Mouse (Mus musculus) testis, postnatal 14 days (tissue): ENCODE data around the gene C2cd4c.
A peak's percentile ranks its signal among the peaks of the same experiment; 100 is the strongest.

Source experiments
- DNase-seq: peaks from one replicate; pipeline ENCODE4 v3.0.0; 2021; ENCODE audit warnings: low spot score

The C2cd4c gene

DNA sequence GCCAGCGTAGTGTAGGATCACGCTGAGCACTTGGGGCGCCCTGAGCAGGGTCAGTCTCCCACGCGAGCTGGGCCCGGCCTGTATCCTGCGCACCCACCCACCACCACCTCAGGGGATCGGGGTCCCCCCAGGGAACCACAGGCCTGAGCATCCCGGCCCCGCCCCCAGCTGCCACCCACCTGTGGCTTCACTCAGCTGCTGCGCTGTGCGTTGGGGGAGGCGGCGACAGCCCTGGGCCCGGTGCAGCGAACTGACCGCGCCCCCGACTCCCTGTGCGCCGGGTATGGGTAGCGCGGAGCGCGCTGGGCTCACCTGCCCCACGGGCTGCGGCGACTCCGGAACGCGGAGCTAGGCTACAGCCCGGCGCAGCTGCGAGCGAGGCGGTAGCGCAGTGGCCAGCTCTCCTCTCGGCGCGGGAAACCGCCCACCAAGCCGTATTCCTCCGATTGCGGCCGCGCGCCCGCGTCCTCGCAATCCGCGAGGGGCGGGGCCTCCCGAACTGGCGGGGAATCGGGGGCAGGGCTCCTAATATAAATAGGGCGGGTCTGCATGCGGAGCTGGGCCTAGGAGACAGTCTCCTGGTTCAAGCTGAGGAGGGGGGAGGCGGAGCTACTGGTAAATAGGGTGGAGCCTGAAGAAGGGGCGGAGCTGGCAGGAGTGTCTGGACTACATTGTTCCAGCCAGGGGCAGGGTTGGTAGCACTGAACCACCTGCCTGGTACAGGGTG is at the start of gene C2cd4c:
TSS of gene C2cd4c (minus strand) at position 448 of the 727 bp plus-strand sequence.
- peak; percentile 82 for DNase-seq

DNA sequence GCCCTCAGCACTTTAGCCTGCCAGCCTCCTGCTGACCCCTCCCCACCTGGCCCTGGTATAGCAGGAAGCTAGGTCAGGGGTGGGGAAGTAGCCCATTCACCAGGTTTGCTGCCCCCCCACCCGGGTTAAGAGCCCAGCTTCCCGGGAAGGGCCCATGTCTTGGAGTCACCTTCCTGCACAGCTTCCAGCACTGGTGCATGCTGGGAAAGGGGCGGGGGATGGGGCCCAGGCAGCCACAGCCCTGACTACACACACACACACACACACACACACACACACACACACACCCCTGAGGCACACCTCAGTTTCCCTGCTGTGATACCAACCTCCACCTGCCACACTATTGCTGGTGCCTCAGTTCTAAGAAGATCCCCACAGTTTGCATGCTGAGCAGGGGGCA is 48.0 kb upstream of the C2cd4c start:
- DNase-seq, result no peak

DNA sequence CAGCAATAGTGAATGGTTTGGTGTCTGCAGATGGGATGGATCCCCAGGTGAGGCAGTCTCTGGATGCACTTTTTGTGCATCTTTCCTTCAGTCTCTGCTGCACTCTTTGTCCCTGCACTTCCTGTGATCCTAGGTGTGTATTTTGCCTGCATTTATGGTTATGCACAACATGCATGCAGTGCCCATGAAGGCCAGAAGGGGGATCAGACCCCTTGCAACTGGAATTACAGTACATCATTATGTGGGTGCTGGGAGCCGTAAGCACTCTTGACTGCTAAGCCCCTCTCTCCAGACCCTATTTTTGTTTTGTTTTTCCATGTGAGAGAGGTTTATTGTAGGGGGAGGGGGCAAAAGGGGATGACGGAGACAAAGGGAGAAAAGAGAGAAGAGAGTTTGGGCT is 46.5 kb upstream of the C2cd4c start:
- DNase-seq, result no peak

DNA sequence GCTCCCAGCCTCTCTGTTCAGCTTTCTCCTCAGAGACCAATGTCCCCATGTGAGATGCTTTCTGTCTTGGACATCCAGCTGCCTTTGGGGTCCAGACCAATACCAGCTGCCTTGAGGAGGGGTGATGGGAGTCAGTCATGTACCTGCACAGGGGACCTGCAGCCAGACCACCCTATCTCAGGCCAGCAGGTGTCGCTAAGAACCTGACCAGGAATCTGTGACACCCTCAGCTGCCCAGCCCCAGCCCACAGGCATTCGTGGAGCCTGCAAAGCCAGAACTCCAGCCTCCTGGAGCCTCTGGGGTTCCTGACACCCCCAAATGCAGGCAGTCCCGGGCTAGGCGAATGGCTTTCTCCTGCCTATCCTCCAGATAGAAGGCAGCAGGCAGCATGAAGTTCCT is 45.0 kb upstream of the C2cd4c start:
- no peak for DNase-seq

DNA sequence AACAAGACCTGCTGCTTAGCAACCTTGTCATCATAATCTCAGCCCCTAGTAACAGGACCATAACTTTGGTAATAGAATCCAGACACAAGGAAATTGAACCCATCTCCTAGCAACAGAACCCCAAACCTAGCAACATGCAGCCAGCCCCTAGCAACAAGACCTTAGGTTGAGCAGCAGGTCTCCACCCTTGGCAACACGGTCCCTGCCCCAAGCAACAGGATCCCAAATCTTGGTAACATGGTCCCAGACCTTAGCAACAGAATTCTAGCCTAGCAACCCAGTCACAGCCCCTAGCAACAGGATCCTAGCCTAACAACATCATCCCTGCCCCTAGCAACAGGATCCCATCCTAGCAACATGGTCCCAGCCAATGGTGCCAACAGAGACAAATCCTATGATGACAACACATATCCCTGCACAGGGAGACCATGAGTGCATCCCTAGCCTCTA is 41.1 kb upstream of the C2cd4c start:
- no peak for DNase-seq

DNA sequence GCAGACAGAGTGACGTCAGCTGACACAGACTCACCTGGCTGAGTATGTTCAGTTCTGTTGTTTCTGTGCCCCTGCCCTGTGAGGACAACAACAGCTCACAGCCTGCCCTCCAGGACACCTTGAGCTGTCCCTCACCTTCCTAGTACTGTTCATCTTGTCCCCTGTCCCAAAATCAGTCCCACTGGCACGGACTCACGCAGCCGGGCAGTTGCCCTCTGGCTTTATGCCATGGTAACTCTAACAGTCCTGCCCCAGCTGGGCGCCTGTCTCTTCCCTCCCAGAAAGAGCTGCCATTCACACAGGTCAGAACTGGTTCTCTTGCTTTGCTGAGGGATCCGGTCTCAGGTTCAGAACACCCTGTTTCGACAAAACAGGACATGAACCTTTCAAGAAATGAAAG is 39.0 kb upstream of the C2cd4c start:
- DNase-seq, result no peak

DNA sequence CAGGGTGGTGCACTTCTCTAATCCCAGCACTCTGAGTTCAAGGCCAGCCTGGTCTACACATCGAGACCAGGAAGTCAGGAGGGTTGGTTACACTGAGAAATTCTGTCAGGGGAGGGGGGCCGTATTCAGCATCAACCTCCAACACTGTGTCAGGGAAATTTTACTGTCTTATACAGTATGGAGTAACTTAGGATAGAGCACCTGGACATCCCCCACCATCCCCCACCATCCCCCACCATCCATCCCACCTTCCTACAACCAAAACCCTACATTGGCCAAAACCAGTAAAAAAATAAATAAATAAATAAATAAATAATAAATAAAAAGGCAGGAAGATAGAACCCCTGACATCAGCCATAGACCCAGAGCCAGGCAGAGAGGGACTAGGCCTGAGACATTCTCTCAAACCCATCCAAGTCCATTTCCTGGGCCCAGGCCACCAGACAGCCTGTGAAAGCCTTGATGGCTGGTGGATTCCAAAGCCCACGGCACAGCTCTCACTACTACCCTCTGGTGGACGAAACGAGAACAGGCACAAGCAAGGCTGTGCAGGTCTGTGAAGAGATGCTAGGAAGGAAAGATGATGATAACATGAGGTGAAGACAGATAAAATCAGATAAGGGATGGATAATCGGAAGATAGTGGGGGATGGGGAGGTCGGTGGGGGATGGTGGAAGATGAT is 35.4 kb upstream of the C2cd4c start:
- peak; percentile 60 for DNase-seq

DNA sequence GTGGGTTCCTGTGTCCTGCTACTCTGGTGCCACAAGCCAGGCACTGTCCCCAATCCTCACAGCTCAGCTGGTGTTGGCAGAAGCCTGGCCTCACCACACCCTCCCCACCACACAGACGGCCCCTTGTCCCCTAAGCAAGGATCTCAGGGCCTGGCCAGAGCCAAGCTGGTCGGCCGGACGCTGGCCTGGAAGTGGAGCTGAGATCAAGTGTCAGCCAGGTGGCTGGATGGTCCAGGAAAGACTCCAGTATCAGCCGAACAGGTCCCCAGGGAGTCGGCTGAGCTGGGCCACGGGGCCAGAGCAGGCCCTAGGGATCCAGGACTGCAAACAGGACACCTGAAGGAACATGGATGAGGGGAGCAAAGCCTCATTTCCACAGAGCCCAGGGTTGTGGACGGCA is 31.9 kb upstream of the C2cd4c start, which contains the start of gene Odf3l2:
TSS of gene Odf3l2 (minus strand) at position 28 of the 400 bp plus-strand sequence.
- DNase-seq, result no peak

DNA sequence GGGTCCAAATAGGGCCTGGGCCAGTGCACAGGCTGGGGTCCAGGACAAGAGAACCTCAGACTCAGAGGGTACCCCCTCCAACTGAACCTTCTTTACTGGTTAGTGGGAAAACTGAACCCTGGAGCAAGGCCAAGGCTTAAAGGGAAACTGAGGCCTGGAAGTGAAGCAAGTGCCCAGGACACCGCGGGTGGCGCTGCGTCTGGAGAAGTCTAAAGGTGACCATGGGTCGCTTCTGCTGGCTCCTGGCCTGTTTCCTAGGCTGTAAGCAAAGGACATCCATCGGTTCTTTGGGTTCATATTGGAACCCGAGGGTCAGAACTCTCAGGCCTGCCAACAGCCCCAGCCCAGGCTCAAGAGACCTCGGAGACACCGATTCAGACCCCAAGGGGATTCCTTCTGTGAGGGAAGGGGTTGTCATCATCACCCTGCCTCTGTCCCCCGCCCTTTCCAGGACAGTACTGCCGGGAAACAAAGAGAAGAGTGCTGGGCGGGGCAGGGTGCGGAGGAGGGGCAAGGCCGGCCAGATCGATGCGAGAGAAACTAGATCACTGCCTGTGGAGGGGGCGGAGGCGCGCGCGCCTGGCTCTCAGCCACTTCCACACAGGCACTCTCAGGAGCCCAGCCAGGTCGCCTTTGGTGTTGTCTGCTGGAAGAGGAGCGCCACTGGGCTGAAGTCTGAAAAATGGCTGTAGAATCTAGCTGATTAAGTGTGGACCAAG is 24.8 kb upstream of the C2cd4c start:
- DNase-seq, result peak; percentile 69

DNA sequence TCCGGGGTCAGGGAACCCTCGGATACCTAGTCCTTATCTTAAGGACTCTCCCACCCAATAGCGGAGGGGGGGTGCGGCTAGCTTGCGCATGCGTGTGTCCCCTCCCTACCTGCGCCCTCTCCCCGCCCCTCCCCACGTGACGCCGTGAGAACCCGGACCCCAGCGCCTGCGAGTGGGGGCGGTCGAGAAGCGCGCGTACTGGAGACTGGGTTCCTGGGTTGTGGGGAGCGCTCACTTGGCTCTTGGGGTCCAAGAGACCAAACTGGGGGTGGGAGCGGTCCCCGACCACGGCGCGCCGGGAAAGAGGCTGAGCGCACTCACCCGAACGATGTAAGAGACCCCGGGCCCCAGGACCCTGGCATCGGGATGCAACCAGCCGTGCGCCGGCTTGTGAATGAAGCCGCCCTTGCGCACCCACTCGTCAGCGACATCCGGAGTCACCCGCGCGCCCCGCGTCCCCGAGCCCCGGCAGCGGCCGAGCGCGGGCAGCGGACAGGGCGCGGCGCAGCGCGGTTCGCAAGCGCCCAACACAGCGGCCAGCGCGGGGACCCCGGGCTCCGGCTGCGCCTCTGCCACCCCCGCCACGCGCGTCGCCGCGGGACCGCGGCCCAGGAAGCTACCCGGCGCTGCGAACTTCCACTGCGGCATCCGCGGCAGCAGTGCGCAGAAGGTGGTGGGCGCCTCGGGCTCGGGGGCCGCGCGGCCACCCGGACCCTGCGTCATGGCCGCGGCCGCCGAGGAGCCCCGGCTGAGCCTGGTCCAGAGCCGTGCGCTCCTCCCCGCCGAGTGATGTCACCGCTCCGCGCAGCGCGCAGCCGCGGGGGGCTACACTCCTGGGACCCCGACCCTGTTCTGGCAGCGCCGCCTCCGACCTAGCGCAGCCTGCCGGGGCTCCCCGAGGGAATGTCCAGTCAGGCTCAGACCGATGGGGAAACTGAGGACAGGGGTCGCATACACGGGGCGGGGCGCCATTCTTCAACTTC is 23.6 kb upstream of the C2cd4c start, which contains the start of gene Shc2:
TSS of gene Shc2 (minus strand) at position 791 of the 983 bp plus-strand sequence.
- peak; percentile 71 for DNase-seq

DNA sequence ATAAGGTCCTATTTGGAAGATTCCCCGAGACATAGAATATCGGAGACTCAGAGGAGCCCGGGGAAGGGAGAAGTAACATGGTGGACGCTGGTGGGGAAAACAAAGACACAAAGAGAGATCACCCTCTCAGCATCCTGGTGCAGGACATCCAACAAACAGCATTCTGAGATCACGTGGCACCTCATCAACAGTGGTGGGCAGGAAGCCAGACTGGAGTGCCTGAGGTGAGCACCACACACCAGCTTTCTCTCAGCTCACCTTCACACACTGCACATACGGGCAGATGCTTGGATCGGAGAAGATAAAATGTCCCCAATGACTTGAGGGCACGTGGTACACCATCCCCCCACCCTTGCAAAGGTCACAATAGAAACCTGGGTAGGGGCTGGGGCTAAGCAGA is 22.5 kb upstream of the C2cd4c start:
- DNase-seq, result no peak

DNA sequence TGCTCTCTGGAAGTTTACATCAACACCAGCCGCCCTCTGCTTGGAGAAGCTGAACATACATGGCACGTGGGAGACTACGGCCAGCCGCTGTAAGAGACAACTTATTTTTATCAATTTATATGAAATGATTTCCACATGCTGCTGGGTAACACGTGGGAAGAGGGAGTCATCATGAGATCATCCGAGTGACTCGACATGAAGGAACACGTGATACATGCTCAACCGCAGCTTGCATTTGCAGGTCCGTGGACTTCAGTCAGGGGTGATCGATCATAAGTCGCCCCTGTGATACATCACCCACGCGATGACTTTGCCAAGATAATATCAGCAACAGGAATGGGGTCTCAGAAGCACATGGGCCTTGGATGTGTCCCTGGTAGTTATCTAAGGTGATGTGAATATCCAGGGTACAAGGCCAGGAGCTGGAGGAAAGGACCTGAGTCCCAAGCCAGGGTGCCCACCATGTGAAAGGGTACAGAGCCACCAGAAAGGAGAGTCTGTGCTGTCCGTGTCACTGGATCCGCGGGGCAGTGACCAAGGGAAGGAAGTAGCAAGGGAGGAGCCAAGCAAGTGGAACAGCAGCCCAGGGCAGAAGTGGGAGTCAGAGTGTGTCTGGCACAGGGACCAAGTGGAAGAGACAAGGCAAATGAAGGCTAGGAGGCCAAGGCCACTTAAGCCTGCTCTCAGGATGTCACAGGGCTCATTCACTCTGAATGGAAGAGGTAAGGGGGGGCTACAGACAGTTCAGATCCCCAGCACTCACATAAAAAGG is 19.4 kb upstream of the C2cd4c start:
- peak; percentile 60 for DNase-seq

DNA sequence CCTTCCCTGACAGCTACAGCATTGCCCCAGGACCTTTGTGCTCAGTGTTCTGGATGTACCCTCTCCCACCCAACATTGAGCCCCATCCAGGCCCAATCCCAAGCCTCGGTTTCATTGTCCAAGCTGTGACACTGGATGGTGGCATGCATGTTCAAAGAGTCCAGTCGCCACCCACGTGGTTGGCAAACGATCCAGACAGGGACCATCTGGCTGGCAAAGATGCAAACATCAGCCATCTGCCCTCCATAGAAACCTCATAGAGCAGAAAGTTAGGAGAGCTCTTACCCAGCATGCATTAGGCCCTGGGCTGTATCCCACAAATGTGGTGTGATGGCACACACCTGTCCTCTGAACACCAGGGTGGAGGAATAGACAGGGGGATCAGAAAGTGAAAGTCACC is 17.6 kb upstream of the C2cd4c start:
- no peak for DNase-seq

DNA sequence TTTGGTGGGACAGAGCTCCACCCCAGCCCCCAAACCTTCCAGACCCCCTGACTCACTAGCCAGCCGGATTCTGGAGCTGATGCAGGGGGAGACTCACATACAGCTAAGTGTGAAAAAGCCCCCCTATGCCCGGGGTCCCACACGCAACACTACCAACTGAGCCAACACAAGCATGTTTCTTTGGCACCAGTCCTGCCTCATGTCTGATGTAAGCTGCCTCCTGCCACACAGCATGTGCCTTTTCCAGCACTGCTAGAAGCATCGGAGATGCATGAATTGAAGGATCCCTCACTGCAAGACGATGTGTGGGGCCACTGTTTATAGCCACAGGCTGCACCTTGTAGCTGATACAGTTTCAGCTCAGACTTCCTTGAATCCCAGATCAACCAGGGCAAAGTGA is 14.6 kb upstream of the C2cd4c start:
- no peak for DNase-seq

DNA sequence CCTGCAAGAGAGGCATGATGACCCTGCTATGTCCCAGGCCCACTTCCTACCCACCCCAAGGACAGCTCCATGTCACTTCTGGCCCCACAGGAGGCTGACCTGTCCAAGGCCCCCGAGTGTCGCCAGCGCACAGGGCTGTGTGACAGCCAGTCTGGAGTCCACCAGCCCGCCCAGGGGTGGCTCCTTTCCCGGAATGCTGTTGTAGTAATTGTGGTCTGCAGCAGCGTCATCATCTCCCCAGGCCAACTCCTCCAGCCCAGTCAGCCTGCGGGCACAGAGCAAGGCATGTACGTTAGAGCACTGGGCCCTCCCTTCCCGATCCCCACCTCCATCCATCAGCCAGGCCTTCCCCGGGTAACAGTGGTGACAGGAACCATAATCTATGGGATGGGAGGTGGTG is 12.3 kb upstream of the C2cd4c start:
- no peak for DNase-seq

DNA sequence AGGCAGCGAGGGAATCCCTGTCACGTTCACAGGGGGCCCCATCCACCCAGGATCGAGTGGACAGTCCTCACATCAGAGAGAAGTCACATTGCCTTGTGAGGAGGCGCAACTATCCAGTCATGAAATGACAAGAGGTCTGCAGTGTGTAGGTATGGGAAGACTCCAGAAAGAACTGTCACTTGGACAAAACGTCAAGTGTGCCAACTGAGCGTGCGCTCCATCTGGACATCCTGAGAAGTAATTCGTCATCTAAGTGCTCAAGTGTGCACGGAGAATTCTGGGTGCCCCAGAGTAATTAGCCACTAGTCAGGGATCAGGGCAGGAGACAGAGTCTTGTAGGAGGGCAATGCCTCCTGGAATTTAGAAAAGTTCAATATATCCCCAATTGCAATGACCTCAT is 11.6 kb upstream of the C2cd4c start:
- no peak for DNase-seq

DNA sequence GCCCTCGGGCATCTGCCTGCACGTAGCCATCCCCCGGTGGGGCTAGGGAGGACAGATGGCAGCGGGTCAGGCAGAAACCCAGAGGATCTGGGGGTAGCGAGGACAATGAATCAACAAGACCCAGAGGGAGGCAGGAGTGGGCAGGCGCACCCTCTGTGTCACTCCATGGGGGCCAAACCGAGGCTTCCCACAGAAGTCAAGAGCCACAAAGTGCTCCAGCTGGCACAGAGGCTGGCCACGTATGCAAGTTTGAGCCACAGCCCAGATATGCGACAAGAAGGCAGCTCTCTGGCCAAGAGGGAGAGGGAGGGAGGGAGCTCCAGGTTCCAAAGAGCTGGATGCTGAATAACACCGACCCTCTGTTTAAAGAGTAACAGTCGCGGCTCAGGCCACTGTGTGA is 10.1 kb upstream of the C2cd4c start:
- no peak for DNase-seq

DNA sequence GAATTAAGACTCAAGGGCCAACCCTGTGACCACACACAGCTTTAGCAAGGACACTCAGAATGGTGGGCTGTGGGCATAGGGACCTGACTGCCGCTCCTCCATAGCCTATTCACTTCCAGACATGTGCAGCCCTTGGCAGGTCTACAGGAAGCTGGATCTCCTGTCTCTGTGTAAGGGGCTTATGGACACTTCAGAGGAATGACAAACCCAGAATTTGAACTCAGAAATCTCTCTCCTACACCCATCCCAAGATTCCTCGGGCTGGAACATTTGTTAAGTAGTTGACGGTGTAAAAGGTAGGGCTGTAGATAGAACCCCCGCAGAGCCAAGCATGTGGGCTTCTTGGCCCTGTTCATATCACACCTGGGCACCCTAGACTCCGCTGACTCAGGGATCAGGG is 2.6 kb upstream of the C2cd4c start:
- no peak for DNase-seq

DNA sequence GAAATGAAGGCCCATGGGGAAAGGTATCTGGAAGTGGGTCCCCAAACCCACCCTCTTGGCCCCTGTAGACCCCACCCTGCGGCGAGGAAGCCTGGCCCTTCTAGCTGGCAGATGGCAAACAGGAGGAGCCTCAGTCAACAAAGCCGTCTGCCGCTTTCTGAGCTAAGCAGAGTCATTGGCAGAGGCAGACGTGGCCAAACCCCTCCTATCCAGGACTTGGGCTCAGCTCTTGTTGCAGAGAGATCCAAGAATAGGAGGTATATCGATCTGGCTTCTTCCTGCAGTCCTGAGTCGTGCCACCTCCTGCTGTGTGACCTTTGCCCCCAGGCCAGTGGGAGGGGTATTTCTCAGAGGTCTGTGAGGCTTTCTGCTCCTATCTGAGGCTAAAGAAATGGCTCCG is 2.0 kb upstream of the C2cd4c start:
- no peak for DNase-seq

DNA sequence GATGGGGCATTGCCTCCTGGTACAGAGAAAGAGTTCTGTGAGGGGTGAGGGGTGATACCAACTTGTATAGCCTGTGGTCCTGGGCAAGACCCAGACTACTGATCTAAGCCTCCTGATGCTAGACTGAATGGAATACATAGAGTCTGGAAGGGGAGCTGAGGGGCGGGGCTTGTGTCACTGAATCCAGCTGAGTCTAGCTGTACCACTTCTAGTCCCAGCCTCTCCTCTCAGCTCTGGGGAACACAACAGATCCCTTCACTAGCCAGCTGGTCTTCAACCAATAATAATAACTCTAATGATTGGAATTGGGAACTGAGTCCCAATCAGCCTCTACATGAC is 449 bp upstream of the C2cd4c start:
- no peak for DNase-seq
